Mouse (Mus musculus) liver (tissue): ENCODE measurements at regions not wholly inside any gene's neighbourhood (a gene's known extent, or its start where the extent isn't known, plus 50 kb on each side); places are given as distances from the start of the nearest gene placed in this dataset.

Experiments
- DNase-seq: peaks from one replicate; pipeline ENCODE4 v3.0.0-alpha.2; 2020; ENCODE audit warnings: mixed read lengths

GRCm38 (mm10) chr7:69564432-69564831, 802.1 kb downstream of the Nr2f2 start:
- DNase-seq = no peak

- DNase-seq = no peak
These were observed 805.7 kb upstream of the Arrdc4 start for GRCm38 (mm10) chr7:69554776-69555175.

- no peak for DNase-seq
These were observed 804.9 kb upstream of the Arrdc4 start for GRCm38 (mm10) chr7:69553981-69554380.

- DNase-seq = no peak
These were observed 787.0 kb upstream of the Arrdc4 start for GRCm38 (mm10) chr7:69536072-69536471.

GRCm38 (mm10) chr7:69513966-69514365, 764.9 kb upstream of the Arrdc4 start:
- DNase-seq = no peak

DNA sequence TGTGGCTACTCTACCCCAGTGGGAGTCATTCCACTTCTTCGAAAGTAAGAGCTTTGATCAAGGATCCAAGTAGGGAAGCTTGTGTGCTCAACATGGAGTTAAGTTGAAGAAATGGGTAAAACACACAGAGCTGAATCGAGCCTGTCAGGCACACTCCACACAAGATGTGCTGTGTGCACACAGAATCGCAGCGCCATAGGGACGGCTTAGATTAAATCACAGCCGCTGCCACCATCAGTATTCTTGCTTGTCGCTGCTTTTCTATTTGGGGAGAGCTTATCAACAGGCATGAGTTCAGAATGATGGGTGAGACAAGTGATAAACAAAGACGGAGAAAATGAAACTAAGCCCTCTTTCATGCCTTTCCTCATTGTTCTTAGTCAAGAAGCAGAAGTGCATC, 761.3 kb upstream of the Arrdc4 start:
- DNase-seq = no peak

GRCm38 (mm10) chr7:69493062-69493930, 744.3 kb upstream of the Arrdc4 start:
- no peak for DNase-seq

DNA sequence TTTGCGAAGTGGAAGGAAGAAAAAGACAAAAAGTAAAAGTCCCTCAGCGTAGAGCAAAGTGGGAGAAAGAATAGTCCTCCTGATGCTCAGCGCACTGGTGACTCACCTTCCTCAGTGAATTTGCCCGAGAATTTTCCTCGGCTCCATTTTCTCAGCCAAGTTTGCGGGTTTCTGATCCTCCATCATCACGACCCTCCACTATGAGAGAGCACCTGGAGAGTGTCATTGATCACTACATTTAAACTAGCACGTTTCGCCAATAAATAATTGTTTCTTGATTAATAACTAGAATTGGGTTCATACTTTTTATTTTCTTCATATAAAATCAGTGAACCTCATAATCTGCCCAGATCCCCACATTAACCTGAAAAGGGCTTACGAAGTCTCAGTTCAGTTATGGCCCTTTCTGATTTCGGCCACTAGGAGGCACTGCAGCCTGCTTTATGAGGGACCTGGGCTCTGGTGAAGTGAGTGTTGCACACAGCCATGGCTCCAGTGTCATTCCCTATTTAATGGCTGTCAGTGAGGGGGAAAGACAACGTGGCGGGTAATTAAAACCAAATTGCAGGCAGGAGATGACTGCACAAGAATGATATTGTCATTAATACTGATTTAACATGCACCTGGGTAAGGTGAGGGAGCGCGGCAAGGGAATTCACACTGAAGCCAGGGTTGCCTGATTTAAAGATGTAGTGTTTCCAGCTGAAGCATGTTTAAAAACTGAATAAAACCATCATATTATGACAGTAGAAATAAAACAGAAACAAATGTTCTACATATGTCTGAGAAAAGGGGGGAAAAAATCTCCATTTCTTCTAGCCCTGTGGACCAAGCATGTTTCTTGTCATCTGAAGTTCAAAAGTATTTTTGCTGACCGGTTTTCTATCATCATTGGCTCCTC, 741.8 kb upstream of the Arrdc4 start:
- peak; percentile 50 for DNase-seq

- no peak for DNase-seq
These were observed 739.6 kb upstream of the Arrdc4 start for GRCm38 (mm10) chr7:69488630-69489029.

- no peak for DNase-seq
These were observed 738.1 kb upstream of the Arrdc4 start for GRCm38 (mm10) chr7:69487111-69487510.

DNA sequence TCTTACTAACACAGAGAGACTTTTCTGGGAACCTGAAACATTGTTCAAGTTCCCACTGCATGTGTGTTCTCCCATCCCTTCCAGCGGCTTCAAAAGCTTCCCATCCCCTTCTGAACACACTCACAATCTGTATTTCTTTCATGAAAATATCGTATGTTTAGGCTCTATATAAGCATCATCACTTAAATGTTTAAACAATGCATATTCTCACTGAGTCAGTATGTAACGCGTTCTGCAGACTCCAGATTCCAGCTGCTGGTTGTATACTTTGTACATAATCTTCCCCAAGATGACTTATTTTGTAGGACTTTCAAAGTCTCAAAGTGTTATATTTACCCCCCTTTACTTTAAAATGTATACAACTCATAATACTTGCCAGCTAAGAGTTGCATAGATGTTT, 735.5 kb upstream of the Arrdc4 start:
- no peak for DNase-seq
